Mouse (Mus musculus): ENCODE data around the gene Fbl.
"Not testable (repeated sequence)": the region's sequence is repeated elsewhere in the genome, so short reads cannot be mapped to it uniquely, and the experiment has no call there.

Fbl gene

DNA sequence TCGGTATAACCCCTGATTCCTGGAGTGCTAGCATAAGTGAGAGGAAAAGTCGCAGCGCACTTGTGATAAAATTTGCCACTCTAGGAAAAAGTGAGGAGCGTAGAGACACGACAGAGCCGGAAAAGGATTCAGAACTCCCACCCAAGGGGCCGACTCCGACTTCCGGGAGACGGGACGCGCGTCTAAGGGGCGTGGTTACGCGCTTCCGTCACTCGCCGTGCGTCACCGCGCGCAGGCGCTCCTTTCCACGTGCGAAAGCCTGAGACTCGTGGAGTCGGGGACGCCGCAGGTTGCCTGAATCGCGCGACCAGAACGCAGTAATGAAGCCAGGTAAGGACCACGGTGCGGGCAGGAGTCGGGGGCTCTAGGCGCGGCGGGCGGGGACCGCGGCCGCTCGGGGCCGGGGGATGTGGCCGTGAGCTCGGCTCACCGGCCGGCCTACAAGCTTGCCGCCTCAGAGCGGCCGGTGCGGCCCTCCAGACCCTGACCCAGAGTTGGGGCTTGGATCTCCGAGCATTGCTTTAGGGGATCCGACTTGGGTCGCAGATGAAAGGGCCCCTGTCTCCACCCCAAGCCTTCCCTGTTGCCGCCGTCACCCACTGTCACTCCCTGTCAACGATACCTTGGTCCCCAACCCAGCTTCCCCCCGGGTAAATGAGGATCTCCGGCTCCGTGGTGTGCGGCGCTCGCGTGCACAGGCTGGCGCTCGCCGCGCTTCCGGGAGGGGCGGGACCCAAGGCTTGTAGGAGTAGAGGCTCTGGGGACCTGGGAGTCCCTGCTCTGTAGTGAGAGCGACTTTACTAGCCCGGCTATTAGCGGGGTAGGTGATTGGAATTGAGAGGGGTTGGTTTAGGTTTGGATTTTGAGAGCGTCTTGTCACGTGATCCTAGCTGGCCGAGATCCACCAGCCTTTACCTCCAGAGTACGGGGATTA, at the start of gene Fbl:
TSS of gene Fbl (plus strand) at position 222 of the 934 bp plus-strand sequence.
- DNase-seq, result peak; percentile 91 to 95

- no peak for DNase-seq
Measured at GRCm38 (mm10) chr7:28129166-28129565, 40.3 kb upstream of the Fbl start, which contains the start of gene 9530053A07Rik. Gene 9530053A07Rik, plus strand, starts transcription at chr7:28129466.

- peak; percentile 32 to 72 for DNase-seq
Measured at GRCm38 (mm10) chr7:28137613-28138012, 31.9 kb upstream of the Fbl start.

GRCm38 (mm10) chr7:28148263-28148662, 21.2 kb upstream of the Fbl start:
- peak; percentile 52 to 86 for DNase-seq

DNA sequence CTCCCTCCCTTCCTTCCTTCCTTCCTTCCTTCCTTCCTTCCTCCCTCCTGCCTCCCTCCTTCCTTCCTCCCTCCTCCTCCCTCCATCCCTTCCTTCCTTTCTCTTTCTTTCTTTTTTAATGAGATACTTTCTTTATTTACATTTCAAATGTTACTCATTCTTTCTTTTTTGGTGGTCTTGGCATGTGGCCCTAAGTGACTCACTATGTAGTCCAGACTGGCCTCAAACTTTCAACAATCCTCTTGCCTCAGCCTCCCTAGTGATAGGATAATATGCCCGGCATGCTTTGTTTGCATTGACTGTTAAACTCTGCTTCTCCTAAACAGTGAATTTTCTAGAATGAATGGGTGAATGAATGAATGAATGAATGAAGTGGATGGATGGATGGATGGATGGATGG, 19.7 kb upstream of the Fbl start:
- no peak for DNase-seq

- DNase-seq, result peak; percentile 20 to 77
Measured at GRCm38 (mm10) chr7:28151584-28152221, 17.8 kb upstream of the Fbl start.

- DNase-seq, result not testable (repeated sequence)
Measured at GRCm38 (mm10) chr7:28153595-28153994, 15.9 kb upstream of the Fbl start.

DNA sequence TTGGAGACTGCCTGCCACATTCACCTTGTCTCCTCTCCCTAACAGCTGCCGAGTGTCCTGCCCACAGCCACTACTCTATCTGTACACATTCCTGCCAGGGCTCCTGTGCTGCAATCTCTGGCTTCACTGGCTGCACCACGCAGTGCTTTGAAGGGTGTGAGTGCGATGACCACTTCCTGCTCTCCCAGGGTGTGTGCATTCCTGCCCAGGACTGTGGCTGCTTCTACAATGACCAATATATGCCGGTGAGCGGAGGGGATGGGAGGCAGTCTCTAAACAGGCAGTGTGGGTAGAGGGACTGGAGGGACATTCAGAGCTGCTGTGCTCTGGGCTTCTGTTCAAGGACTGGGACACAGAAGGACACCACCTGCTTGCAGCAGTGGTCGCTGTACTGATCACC, 10.2 kb upstream of the Fbl start:
- DNase-seq, result no peak

DNA sequence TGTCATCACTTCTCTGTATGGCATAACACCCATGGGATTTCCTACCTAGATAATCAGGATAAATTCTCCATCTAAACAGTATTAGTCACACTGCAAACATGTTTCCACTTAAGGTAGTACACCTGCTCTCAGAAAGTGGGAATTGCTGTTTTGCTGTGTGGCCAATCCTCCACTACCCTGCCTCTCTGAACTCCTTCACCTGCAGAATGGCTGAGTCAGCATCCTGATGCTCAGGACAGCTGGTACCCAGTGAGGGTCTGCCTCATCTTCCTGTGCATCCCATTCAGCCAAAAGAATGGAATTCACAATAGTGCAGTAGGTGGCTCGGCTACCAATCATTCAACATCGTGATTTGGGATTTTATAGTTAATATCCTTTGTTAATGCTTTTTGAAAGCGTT, 9.6 kb upstream of the Fbl start:
- no peak for DNase-seq

DNA sequence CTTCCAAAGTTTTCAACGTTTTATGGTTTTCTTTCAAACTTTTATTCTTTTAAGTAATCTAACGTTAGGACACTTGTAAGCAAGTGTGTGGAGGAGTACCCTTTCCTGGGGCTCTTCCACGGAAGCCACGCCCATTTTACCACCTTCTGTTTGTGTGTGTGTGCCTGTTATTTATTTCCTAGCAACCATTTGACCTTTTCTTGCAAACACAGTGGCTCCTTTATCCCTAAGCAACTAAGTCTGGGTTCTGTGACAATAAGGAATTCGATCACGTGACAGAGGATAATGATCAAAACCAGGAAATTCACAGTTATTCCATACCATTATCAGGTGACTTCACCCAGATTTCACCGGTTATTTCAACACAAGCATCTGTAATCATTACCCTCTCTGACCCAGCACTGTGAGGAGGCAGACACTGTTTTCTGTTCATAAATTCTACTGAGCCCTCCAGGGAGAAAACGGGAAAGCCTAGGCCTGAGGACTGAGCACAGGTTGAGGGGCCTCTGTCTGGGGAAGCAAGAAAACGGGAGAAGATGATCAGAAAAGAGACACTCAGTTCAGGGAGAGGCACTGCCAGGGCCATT, 8.3 kb upstream of the Fbl start:
- no peak for DNase-seq

DNA sequence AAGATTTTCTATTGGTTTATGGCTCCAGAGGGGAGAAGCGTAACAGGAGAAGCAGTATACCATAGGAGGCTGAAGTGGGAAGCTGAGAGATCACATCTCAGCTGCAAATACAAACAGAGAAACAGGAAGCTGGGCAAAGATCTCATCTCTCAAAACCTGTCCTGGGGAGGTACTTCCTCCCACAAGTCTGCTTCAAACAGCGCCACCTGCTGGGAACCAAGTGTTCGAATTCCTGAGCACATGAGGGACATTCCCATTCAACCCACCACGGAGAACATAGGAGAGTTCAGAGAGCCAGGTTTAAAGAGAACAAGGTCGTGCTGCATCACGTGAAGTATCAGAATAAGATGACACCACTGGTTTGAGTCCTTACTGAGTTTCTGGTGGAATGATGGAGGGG, 4.1 kb upstream of the Fbl start:
- peak in 1 of 2 experiments; percentile 19 for DNase-seq

DNA sequence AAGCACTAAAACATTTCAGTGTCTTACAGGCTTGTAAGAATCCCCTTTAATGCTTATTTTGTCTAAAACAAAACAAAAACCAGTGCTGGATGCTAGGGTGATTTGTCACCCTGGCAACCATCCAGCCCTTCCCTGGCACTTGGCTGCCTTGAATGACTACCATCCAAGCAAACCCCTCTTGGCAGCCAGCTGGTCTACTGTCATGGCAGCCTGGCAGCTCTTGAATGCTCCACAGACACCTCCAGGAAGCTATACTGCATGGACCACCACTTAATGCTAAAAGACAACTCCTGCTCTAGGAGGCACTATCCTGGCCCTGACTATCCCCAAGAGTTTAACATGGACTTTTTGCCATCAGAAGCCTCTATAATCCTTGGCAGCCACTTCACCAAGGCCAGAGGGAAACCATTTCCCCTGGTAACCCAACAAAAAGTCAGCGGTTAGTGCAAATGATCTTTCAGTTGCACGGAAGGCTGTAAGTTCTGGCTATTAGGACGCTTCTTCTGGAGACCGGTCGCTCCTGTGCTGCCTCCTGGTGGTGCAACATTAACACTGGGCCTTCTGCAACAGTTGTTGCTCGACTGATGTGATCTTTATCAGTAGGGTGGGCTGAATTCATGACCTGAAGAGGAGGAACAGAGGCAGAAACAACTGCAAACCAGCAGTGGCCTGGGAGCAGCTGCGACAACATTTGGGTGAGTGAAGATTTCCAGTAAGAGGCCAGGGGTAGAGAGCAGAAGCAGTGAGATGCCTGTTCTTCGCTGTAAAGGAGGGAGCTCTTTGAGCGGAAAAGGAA, 992 bp upstream of the Fbl start:
- peak; percentile 73 to 89 for DNase-seq

DNA sequence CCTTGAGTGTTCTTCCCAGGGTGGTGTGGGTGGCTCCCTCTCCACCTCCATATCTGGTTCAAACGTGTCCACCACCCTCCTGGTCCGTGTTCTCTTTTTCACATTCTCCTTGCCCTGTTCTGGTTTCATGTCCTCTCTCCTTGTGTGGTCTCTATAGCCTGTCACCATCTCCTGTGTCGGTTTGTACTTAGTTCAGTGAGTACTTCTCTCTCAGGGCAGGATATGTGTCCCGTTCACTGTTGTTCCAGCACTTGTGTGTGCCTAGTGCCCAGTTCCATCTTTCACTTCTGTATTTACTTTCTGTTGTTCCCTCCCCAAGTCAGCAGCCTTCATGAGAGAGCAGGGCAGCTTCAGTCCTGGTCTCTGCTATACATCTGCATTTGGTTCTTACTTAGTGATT, 5.8 kb downstream of the Fbl start:
- DNase-seq, result no peak

GRCm38 (mm10) chr7:28179228-28179627, 9.7 kb downstream of the Fbl start, which contains the start of gene Dyrk1b:
Gene Dyrk1b, plus strand, starts transcription at chr7:28179469.
- peak; percentile 99 for DNase-seq

DNA sequence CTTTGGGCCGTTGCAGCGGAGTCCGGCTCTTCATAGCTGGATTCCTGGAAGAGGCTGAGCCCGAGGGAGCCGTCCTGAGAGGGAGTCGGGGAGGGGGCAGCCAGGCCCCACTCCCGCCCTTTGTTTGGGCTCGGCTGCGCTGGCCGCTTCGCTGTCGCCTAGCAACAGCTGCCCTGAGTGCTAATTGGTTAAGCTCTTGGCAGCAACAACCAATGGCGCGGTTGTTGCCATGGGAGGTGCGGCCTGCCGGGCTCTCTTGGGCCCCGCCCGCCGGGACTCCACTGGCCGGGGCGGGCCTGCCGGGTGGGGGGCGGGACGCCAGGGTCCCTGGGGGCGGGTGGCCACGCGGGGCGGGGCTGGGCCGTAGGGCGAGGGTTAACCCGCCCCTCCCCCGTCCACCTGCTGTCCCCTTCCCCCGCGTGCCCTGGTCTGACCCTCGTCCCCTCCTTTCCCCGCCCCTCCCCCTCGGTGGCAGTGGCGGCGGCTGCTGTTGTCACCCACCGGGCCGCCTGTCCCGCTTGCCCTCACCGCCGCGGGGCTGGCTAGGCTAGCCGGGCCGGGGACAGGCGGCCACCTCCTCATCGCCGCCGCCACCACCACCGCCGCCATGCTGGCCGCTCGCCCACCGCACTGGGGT, 10.3 kb downstream of the Fbl start:
- peak; percentile 96 to 97 for DNase-seq

GRCm38 (mm10) chr7:28180890-28181289, 11.4 kb downstream of the Fbl start:
- DNase-seq, result no peak

GRCm38 (mm10) chr7:28181376-28181775, 11.9 kb downstream of the Fbl start:
- no peak for DNase-seq

GRCm38 (mm10) chr7:28182320-28182719, 12.8 kb downstream of the Fbl start:
- no peak for DNase-seq

GRCm38 (mm10) chr7:28185884-28186283, 16.4 kb downstream of the Fbl start:
- no peak for DNase-seq

DNA sequence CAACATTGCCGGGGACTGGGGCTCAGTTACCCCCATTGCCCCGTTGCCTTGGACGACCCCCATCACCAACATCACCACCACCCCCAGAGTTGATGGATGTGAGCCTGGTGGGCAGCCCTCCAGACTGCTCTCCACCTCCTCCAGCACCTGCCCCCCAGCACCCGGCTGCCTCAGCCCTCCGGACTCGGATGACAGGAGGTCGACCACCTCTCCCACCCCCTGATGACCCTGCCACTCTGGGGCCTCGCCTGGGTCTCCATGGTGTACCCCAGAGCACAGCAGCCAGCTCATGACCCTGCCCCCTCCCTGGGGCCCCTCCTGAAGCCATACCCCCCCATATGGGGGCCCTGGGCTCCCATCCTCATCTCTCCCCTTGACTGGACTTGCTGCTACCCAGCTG, 17.1 kb downstream of the Fbl start:
- DNase-seq, result no peak

GRCm38 (mm10) chr7:28191489-28191888, 22.0 kb downstream of the Fbl start:
- peak in 1 of 2 experiments; percentile 33 for DNase-seq

DNA sequence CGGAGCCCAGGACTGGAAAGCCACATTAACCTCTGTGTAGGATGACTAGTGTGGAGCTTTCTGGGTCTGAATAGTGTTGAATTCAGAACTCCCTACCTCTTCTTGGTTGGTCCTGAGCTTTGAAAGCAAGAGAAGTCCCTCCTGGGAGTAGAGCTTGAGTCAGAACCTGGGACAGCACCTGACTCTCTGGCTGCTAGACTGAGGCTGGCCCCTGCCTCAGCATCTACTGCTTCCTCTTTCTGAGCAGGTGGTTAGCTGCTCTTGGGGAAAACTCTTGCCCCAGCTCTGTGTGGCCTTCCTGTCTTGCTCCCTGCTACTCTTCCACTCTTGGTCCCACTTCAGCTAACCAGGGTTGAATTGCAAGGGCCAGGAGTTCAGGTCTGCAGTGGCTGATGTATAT, 22.4 kb downstream of the Fbl start:
- DNase-seq, result no peak

All from kidney, postnatal 36 days (tissue).